Mouse (Mus musculus): Measurements from ENCODE around the gene Lin28b. TPM values are rescaled to one million over a fixed set of nuclear protein-coding genes. Genes with fewer than 3 reads are reported as not detected.

The Lin28b gene
- polyA plus RNA-seq, 1 experiment from 2014 or later, result 1.2 TPM

DNA sequence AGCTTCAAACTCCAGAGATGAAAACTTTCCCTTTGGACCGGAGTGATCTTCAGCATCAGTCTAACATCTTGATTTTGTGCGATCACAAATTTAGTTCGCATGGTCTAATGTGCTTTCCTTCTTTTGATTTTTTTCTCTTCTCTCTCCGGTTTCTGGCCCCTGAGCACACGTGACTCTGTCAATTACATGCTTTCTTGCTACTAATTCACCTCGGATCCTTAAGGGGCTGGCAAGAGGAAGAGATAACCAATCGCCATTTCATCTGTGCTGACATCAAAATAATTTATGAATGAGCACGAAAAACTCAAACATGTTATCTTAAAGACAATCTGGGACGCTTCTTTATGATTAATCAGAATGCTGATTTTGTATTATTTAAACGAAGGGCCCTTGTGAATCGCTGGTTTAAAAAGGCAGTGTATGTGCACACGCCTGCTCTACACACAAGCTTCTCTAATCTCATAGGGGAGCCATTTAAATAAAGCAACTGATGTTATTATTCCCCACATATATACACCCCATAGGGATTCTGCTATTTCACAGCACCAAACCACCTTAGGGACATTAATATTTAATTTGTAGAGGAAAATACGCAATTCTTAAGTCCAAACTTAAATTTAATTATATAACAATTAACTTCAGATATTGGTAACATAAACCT lies 16.0 kb downstream of the Lin28b start:
- peak; percentile 65 for ATAC-seq
- no peak overlapping the region for H3K27ac ChIP-seq
- peak overlapping the region; percentile 6; the same call in 1 of the 2 replicates for H3K9ac ChIP-seq
- peak overlapping the region; percentile 39 for H3K4me3 ChIP-seq (replicated peaks)
- peaks cover 14% of the 10 kb centered on the region for H3K27me3 ChIP-seq (replicated peaks)
- 0 out of 2 replicates have a peak, but pooled peaks cover 5% of the 10 kb centered on the region for H3K4me1 ChIP-seq (replicated peaks)
- H3K36me3 ChIP-seq, result no peaks in the 10 kb centered on the region
- 3% methylated on average over 13 of the region's 13 CpGs for WGBS
- H3K4me2 ChIP-seq (replicated peaks), result peak overlapping the region; percentile 66
- no peaks in the 10 kb centered on the region for H3K9me3 ChIP-seq

GRCm38 (mm10) chr10:45469027-45469996 lies 16.9 kb downstream of the Lin28b start:
- H3K27me3 ChIP-seq (replicated peaks), result peaks cover 14% of the 10 kb centered on the region
- ATAC-seq, result peak; percentile 75
- 2% methylated on average over 21 of the region's 21 CpGs for WGBS
- H3K36me3 ChIP-seq, result no peaks in the 10 kb centered on the region
- peak overlapping the region; percentile 66 for H3K4me2 ChIP-seq (replicated peaks)
- peak overlapping the region; percentile 39 for H3K4me3 ChIP-seq (replicated peaks)
- H3K9me3 ChIP-seq, result no peaks in the 10 kb centered on the region
- H3K27ac ChIP-seq, result no peak overlapping the region
- H3K4me1 ChIP-seq (replicated peaks), result 0 out of 2 replicates have a peak, but pooled peaks cover 5% of the 10 kb centered on the region
- H3K9ac ChIP-seq, result peak overlapping the region; percentile 6; the same call in 1 of the 2 replicates

DNA sequence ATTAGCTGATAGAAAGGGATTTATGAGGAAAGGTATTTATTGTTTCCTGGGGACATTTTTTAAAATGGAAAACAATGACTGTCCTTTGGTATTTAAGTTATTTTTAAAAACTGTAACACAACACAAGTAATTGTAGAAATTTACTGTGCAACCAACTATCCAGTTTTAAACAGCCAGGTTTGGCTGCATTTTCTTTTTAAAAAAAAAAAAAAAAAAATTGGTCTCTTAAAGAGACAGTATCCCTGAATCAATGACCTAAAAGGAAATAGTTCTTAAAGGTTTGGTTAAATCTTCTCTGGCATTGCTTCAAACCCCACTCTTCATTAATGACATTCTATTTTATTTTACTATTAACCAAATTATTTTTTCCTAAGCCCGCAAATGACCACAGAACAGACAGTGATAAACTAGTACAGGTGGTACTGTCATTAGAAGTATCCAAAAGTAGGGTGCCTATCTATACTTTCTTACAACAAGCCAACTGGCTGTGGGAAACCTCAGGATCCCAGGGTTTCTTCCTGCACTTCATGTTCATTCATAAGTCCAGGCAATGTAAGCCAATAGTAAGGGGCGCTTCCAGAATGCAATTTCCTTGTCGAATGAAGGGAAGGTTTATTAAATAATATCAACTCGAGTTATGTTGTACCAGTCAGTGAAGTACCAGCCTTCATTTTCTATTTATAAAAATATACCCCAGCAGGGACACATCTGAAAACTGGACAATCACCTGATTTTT lies 17.8 kb downstream of the Lin28b start:
- WGBS, result 26% methylated on average over 4 of the region's 4 CpGs
- Histone ChIP-seq H3K36me3 (no peaks in the 10 kb centered on the region), H3K9me3 (no peaks in the 10 kb centered on the region), H3K4me2 (replicated peaks) (peak overlapping the region; percentile 66; the same call in 1 of the 2 replicates), H3K4me1 (replicated peaks) (0 out of 2 replicates have a peak, but pooled peaks cover 5% of the 10 kb centered on the region), H3K27ac (no peak overlapping the region), H3K4me3 (replicated peaks) (no peak overlapping the region), H3K27me3 (replicated peaks) (peaks cover 11% of the 10 kb centered on the region), H3K9ac (no peak overlapping the region)
- ATAC-seq, result no peak

DNA sequence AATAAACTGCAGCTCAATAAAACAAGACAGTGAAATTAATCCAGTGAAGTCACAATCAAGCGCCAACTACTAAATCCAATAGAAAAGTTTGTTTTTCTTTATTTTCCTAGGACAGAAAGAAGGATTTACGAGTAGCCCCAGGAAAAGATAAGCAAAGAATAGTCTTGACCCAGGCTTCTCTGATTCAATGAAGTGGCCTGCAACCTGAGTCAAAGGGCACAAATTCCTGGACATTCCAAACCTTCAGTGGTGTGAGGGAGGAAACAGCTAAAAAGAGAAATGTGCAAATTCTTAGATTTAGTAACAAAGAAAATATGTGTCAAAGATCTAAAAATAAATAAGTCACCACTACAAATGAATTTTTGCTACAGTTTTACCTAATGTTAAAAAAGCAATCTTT lies 27.6 kb downstream of the Lin28b start:
- Histone ChIP-seq H3K9me3 (no peaks in the 10 kb centered on the region), H3K27ac (no peak overlapping the region), H3K4me1 (replicated peaks) (no peaks in the 10 kb centered on the region), H3K27me3 (replicated peaks) (no peaks in the 10 kb centered on the region), H3K4me3 (replicated peaks) (no peak overlapping the region), H3K9ac (no peak overlapping the region), H3K36me3 (no peaks in the 10 kb centered on the region), H3K4me2 (replicated peaks) (no peak overlapping the region)
- WGBS, result 42% methylated on average over 2 of the region's 2 CpGs
- no peak for ATAC-seq

DNA sequence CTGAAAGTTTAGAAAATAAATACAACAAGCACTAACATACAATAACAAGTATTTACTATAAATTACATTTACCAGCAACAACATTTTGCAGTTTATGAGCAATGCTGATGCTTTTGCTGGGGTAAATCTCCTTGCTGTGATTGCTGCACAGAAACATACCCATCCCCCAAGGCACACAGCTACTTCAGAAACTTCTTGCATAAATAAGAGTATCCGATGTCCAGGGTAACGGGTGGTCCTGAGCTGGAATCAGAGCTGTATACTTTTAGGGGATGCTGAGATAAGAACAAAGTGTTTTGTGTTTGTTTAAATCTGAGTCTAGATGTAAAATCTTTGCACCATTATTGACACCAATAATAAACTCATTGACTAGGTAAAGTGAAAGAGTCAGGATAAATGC lies 28.1 kb downstream of the Lin28b start:
- Histone ChIP-seq H3K9ac (no peak overlapping the region), H3K27me3 (replicated peaks) (no peaks in the 10 kb centered on the region), H3K4me3 (replicated peaks) (no peak overlapping the region), H3K4me2 (replicated peaks) (no peak overlapping the region), H3K4me1 (replicated peaks) (no peaks in the 10 kb centered on the region), H3K9me3 (no peaks in the 10 kb centered on the region), H3K36me3 (no peaks in the 10 kb centered on the region), H3K27ac (no peak overlapping the region)
- no peak for ATAC-seq
- 39% methylated on average over 2 of the region's 2 CpGs for WGBS

DNA sequence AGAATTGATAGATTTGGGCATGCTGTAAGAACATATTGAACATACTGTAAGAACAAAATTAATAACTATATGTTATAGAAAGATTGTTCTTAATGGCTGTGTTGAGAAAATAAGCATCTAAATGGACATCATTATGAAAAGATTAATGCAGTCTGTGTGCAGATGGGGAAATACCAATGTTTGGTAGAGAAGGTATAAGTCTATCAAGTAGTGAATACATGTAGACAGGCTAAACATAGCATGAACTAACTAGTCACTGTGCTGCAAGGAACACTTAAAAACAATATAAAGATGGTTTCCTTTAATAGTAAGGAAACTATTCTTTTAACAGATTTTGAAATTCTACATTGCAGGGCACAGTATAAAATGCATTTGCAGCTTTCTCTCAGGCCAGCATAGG lies 39.6 kb downstream of the Lin28b start:
- Histone ChIP-seq H3K4me2 (replicated peaks) (peak overlapping the region; percentile 49), H3K27ac (no peak overlapping the region), H3K27me3 (replicated peaks) (no peaks in the 10 kb centered on the region), H3K4me3 (replicated peaks) (no peak overlapping the region), H3K4me1 (replicated peaks) (no peaks in the 10 kb centered on the region), H3K36me3 (no peaks in the 10 kb centered on the region), H3K9me3 (no peaks in the 10 kb centered on the region), H3K9ac (no peak overlapping the region)
- ATAC-seq, result no peak

DNA sequence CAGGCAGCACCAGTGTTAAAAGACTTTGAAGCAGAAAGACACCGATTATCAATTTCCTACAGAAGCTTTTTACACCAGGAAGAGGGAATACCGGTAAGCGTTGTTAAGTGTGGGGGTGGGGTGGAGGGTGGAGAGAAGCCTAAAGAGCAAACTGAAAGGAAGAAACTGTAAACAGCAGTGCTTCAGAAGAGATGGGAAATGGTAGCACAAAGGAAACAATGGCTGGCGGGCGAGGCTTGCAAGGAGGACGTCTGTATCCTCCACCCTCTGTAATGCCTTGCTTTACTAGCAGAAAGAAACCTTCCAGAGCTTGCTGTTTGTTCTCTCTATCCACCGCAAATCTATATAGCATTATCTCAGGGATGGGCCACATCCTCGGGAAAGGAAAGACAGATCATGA lies 40.0 kb downstream of the Lin28b start:
- no peaks in the 10 kb centered on the region for H3K4me1 ChIP-seq (replicated peaks)
- H3K9me3 ChIP-seq, result no peaks in the 10 kb centered on the region
- no peaks in the 10 kb centered on the region for H3K36me3 ChIP-seq
- H3K9ac ChIP-seq, result no peak overlapping the region
- 5% methylated on average over 8 of the region's 8 CpGs for WGBS
- no peak overlapping the region for H3K27ac ChIP-seq
- H3K4me3 ChIP-seq (replicated peaks), result peak overlapping the region; percentile 23; the same call in 1 of the 2 replicates
- no peaks in the 10 kb centered on the region for H3K27me3 ChIP-seq (replicated peaks)
- peak overlapping the region; percentile 49 for H3K4me2 ChIP-seq (replicated peaks)
- no peak for ATAC-seq

DNA sequence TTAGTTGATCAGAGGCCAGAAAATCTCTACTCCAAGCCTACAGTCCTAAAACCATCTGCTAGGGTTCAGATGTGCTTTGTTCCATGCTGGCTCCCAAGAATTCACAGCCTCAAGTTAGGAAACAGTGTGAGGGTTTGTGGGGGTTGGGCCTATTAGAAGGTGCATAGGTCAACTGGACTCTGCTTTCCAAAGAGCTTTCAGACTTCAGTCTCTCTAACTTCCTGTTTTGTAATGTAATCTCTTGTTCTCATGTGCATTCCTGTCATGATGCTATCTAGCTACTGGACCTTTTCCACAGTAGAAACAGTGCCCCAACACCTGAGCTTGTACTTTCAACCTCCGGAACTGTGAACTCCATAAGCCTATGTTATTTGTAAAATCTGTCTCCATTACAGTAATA lies 63.8 kb downstream of the Lin28b start:
- WGBS, result 50% methylated on average over 1 of the region's 1 CpGs
- no peaks in the 10 kb centered on the region for H3K4me1 ChIP-seq (replicated peaks)
- H3K27ac ChIP-seq, result no peak overlapping the region
- no peak overlapping the region for H3K4me3 ChIP-seq (replicated peaks)
- no peaks in the 10 kb centered on the region for H3K27me3 ChIP-seq (replicated peaks)
- no peak for ATAC-seq
- H3K36me3 ChIP-seq, result no peaks in the 10 kb centered on the region
- no peaks in the 10 kb centered on the region for H3K9me3 ChIP-seq
- H3K9ac ChIP-seq, result no peak overlapping the region
- H3K4me2 ChIP-seq (replicated peaks), result no peak overlapping the region

DNA sequence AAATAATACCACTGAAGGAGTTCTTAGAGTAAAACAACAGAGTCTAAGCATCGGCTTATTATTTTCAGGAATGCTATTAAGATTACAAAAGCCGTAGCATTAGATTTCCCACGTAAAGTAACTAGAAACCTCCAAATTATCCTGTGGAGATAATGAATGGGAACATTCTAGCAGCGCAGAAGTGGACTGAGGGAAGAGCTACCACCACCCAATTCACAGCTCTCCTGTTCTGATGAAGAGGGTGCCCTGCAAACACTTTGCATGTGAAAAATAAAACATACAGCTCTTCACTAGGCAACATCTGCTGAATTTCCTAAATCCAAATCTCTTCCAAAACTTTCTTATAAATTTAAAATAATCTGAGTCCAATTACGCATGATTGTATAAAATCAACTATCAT lies 74.1 kb downstream of the Lin28b start:
- Histone ChIP-seq H3K4me2 (replicated peaks) (no peak overlapping the region), H3K4me3 (replicated peaks) (no peak overlapping the region), H3K27me3 (replicated peaks) (no peaks in the 10 kb centered on the region), H3K9ac (no peak overlapping the region), H3K9me3 (no peaks in the 10 kb centered on the region), H3K4me1 (replicated peaks) (no peaks in the 10 kb centered on the region), H3K27ac (no peak overlapping the region), H3K36me3 (no peaks in the 10 kb centered on the region)
- no peak for ATAC-seq
- 81% methylated on average over 5 of the region's 5 CpGs for WGBS

GRCm38 (mm10) chr10:45411741-45412140 lies 74.5 kb downstream of the Lin28b start:
- no peak for ATAC-seq
- Histone ChIP-seq H3K27me3 (replicated peaks) (no peaks in the 10 kb centered on the region), H3K9ac (no peak overlapping the region), H3K9me3 (no peaks in the 10 kb centered on the region), H3K36me3 (no peaks in the 10 kb centered on the region), H3K4me1 (replicated peaks) (no peaks in the 10 kb centered on the region), H3K4me2 (replicated peaks) (no peak overlapping the region), H3K27ac (no peak overlapping the region), H3K4me3 (replicated peaks) (no peak overlapping the region)
- WGBS, result 67% methylated on average over 2 of the region's 2 CpGs

DNA sequence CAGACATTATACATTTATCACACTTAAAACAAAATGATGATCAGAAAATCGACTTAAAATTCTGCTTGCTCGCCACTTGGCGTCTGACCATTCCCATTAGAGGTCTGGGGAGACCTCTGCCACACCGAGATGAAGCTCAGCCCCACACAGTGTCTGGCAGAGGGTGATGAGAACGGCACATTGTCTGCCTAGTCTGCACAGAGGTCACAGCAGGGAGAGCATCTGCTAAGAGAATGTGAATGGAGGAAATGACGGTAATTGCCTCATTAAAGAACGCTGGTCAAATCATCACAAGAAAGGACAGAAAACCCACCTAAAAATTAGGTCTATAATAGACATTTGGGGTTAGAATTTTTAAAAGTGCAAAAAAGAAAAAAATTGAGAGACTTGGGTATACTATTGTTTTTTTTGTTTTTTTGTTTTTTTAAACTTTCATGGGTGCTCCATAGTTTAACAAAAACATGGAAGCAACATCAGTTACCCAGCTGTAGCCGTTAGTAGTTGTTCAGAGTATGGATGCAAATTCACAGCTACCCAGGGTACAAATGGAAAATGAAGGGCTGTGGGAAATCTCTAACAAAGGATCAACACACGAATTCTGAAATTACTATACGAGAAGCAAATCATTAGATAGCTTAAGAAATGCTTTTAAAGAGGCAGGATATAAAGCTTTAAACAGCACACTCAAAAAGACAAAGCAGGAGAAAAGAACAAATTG lies 75.4 kb downstream of the Lin28b start:
- no peaks in the 10 kb centered on the region for H3K27me3 ChIP-seq (replicated peaks)
- 50% methylated on average over 10 of the region's 10 CpGs for WGBS
- H3K9me3 ChIP-seq, result no peaks in the 10 kb centered on the region
- no peak for ATAC-seq
- H3K4me3 ChIP-seq (replicated peaks), result no peak overlapping the region
- H3K9ac ChIP-seq, result no peak overlapping the region
- H3K27ac ChIP-seq, result no peak overlapping the region
- H3K4me1 ChIP-seq (replicated peaks), result no peaks in the 10 kb centered on the region
- H3K4me2 ChIP-seq (replicated peaks), result no peak overlapping the region
- no peaks in the 10 kb centered on the region for H3K36me3 ChIP-seq
